Mouse (Mus musculus) gastrocnemius, postnatal 36 days (tissue): ENCODE data around the gene Alppl2. TPM values are rescaled to one million over a fixed set of nuclear protein-coding genes. Genes with fewer than 3 reads are reported as not detected.

Experiments used
- DNase-seq, 2 experiments: peaks; one replicate each; pipeline ENCODE4 v3.0.0; 2022
- intact Hi-C: fragments of 180-260 bp; cut with DNase I; formaldehyde crosslinking; loops from one replicate; pipeline ENCODE4 v1.15.1; 2025
- long read RNA-seq, 2 experiments: library from polyadenylated mRNA; stranded (forward); transcript quantifications; one replicate each; pipeline ENCODE4 v2.0.0; 2021
- total RNA-seq, 2 experiments: library from RNA; stranded (reverse); gene quantifications; 2 replicates each; pipeline ENCODE4 v1.2.3; 2021

Alppl2 gene
- total RNA-seq = not detected
- long read RNA-seq, experiment 1 = 0 reads
- long read RNA-seq, experiment 2 = 0 reads

- no peak for DNase-seq
- intact Hi-C loops = no loop called here
These were observed at the start of gene Alppl2 for GRCm38 (mm10) chr1:87089828-87090227. Gene Alppl2 (minus strand): TSS chr1:87089928.

- DNase-seq = no peak
- intact Hi-C loops = no loop called here
These were observed 42.1 kb upstream of the Alppl2 start for GRCm38 (mm10) chr1:87131803-87132202.

GRCm38 (mm10) chr1:87127206-87128030 lies 37.7 kb upstream of the Alppl2 start:
- intact Hi-C loops = no loop called here
- DNase-seq = no peak

- intact Hi-C loops = no loop called here
- no peak for DNase-seq
These were observed 34.9 kb upstream of the Alppl2 start, which contains the start of gene Akp3 for GRCm38 (mm10) chr1:87124673-87125072. Gene Akp3 (plus strand): TSS chr1:87124973.

GRCm38 (mm10) chr1:87114784-87115183 lies 25.1 kb upstream of the Alppl2 start:
- no peak for DNase-seq
- intact Hi-C loops = no loop called here

GRCm38 (mm10) chr1:87111719-87112354 lies 22.1 kb upstream of the Alppl2 start:
- intact Hi-C loops = no loop called here
- DNase-seq = peak in 1 of 2 experiments; percentile 47

- no peak for DNase-seq
- intact Hi-C loops = no loop called here
These were observed 18.8 kb upstream of the Alppl2 start for GRCm38 (mm10) chr1:87108564-87108963.

GRCm38 (mm10) chr1:87106536-87106935 lies 16.8 kb upstream of the Alppl2 start:
- intact Hi-C loops = no loop called here
- no peak for DNase-seq

GRCm38 (mm10) chr1:87103936-87104335 lies 14.2 kb upstream of the Alppl2 start:
- intact Hi-C loops = no loop called here
- no peak for DNase-seq

GRCm38 (mm10) chr1:87102114-87102513 lies 12.4 kb upstream of the Alppl2 start:
- no peak for DNase-seq
- intact Hi-C loops = no loop called here

GRCm38 (mm10) chr1:87101411-87101810 lies 11.7 kb upstream of the Alppl2 start, which contains the start of gene Alpi:
Gene Alpi (minus strand): TSS chr1:87101606.
- no peak for DNase-seq
- intact Hi-C loops = no loop called here

- intact Hi-C loops = loop anchor here (2.0 kb wide), 1 partner anchor 94 kb away; no protein-coding TSS in a partner anchor
- DNase-seq = peak; percentile 46 to 59
These were observed 8.7 kb upstream of the Alppl2 start for GRCm38 (mm10) chr1:87098358-87098975.

GRCm38 (mm10) chr1:87095642-87096041 lies 5.9 kb upstream of the Alppl2 start:
- intact Hi-C loops = no loop called here
- no peak for DNase-seq

GRCm38 (mm10) chr1:87089251-87089650 lies 477 bp downstream of the Alppl2 start:
- intact Hi-C loops = no loop called here
- DNase-seq = no peak

GRCm38 (mm10) chr1:87086964-87087363 lies 2.8 kb downstream of the Alppl2 start:
- DNase-seq = no peak
- intact Hi-C loops = no loop called here

GRCm38 (mm10) chr1:87086196-87086595 lies 3.5 kb downstream of the Alppl2 start:
- no peak for DNase-seq
- intact Hi-C loops = no loop called here

- no peak for DNase-seq
- intact Hi-C loops = no loop called here
These were observed 16.0 kb downstream of the Alppl2 start for GRCm38 (mm10) chr1:87073776-87074175.

- DNase-seq = no peak
These were observed 19.0 kb downstream of the Alppl2 start for GRCm38 (mm10) chr1:87070720-87071119.

GRCm38 (mm10) chr1:87060913-87061312 lies 28.8 kb downstream of the Alppl2 start:
- intact Hi-C loops = no loop called here
- no peak for DNase-seq

More at GRCm38 (mm10) chr1:87070720-87071119, 19.0 kb downstream of the Alppl2 start:
- intact Hi-C loops = no loop called here

GRCm38 (mm10) chr1:87059042-87059665 lies 30.6 kb downstream of the Alppl2 start:
- intact Hi-C loops = no loop called here
- DNase-seq = no peak

GRCm38 (mm10) chr1:87057075-87057474 lies 32.7 kb downstream of the Alppl2 start:
- intact Hi-C loops = no loop called here
- no peak for DNase-seq
